Mouse (Mus musculus) olfactory bulb, adult 2 months (tissue): ENCODE results near the gene Lrrc8b.

Experiments used
- CTCF ChIP-seq: fragments of 200-500 bp; IDR thresholded peaks from 2 replicates; pipeline ENCODE4 v1.5.1; 2012; ENCODE audit warnings: low read depth, mild to moderate bottlenecking, low read length, moderate library complexity; ENCODE audit not compliant: insufficient read depth
- POLR2A ChIP-seq: fragments of 200-500 bp; IDR thresholded peaks from 2 replicates; pipeline ENCODE4 v1.6.1; 2012; ENCODE audit warnings: mild to moderate bottlenecking, low read depth, low read length, moderate library complexity; ENCODE audit not compliant: insufficient read depth

DNA sequence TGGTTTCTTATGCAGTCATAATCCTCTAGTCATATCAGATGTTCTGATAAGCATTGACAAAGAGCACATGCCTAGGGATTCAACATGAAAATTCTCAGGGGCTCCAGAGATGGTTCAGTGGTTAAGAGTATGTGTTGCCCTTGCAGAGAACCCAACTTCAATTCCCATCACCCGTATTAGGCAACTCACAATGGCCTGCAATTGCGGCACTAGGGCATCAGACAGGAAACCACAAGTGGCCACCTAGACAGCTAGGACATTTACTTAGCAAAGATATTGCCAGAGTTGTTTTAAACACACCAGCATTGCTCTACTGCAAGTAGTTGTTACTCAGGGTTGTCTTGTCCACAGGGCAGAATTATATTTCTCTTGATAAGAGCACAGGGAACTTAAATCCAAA, 34.1 kb upstream of the Lrrc8b start:
- TF ChIP-seq POLR2A (no peak), CTCF (no peak)
